In the genomic region with DNA sequence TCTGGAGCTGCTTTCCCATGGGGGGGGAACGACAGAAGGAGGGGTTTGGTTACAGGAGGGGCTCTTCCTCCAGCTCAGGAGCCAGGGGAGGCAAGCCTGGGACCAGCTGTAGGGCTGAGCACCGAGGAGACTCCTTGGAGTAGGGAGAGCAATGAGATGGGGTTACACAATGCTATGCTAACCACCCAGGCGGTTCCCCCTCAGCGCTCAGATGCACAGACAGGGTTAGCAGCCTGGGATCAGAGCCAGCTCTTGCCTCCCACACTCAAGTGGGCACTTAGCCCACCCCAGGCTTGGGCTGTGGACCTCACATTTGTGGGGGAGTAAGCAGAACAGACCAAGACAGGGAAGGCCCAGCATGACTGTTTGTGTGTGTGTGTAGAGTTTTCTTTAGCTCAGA, we compare ENCODE assay signal across 8 mouse cellular contexts. TPM values are rescaled to one million over a fixed set of nuclear protein-coding genes. Genes with fewer than 3 reads are reported as not detected.
DNase-seq lines count a peak whose midpoint lies in the region; ATAC-seq and TF ChIP-seq lines count a peak whose summit lies in the region.

No protein-coding gene starts in this region.

- H3K36me3 ChIP-seq in kidney, embryonic 15.5 days, result no peaks in the 10 kb centered on the region
- H3K36me3 ChIP-seq in embryonic facial prominence, embryonic 15.5 days, result no peaks in the 10 kb centered on the region
- no peaks in the 10 kb centered on the region for H3K36me3 ChIP-seq in heart, postnatal 0 days (replicated peaks; ENCODE audit: control insufficient read depth, insufficient read depth, low read length)

- no peak overlapping the region for H3K4me3 ChIP-seq in kidney, embryonic 15.5 days (replicated peaks)
- no peak overlapping the region for H3K4me3 ChIP-seq in embryonic facial prominence, embryonic 15.5 days (replicated peaks)
- H3K4me3 ChIP-seq in heart, postnatal 0 days (ENCODE audit: low read depth, low read length), result no peak overlapping the region

- peak; percentile 94 for ATAC-seq in kidney, embryonic 15.5 days (replicated peaks; ENCODE audit: low FRiP score)
- peak; percentile 87 for ATAC-seq in embryonic facial prominence, embryonic 15.5 days (ENCODE audit: insufficient number of reproducible peaks, low FRiP score, low TSS enrichment, low read depth)
- ATAC-seq in heart, postnatal 0 days (ENCODE audit: insufficient read depth, low read depth), result peak; percentile 34

- TF ChIP-seq EP300 in heart, postnatal 0 days (IDR thresholded peaks at IDR 0.05; ENCODE audit: low read depth), result no peak

- H3K9ac ChIP-seq in kidney, embryonic 15.5 days, result no peak overlapping the region
- no peak overlapping the region for H3K9ac ChIP-seq in embryonic facial prominence, embryonic 15.5 days
- no peak overlapping the region for H3K9ac ChIP-seq in heart, postnatal 0 days (replicated peaks; ENCODE audit: low read depth, low read length)

- H3K9me3 ChIP-seq in kidney, embryonic 15.5 days (replicated peaks), result no peaks in the 10 kb centered on the region
- no peaks in the 10 kb centered on the region for H3K9me3 ChIP-seq in embryonic facial prominence, embryonic 15.5 days (replicated peaks)
- H3K9me3 ChIP-seq in heart, postnatal 0 days (replicated peaks; ENCODE audit: control insufficient read depth, low read length), result no peaks in the 10 kb centered on the region

- WGBS in kidney, embryonic 15.5 days, result 20% methylated on average over 4 of the region's 4 CpGs
- 31% methylated on average over 4 of the region's 4 CpGs for WGBS in embryonic facial prominence, embryonic 15.5 days
- WGBS in heart, postnatal 0 days, result 19% methylated on average over 4 of the region's 4 CpGs

- no peak for DNase-seq in kidney, adult 11 months
- no peak for DNase-seq in heart, postnatal 0 days (ENCODE audit: low spot score)
- peak; percentile 14 to 53 for DNase-seq in left cerebral cortex, adult 8-10 months (ENCODE audit: low spot score in 2 of 2)
- DNase-seq in right cerebral cortex, postnatal 10 days (ENCODE audit: low spot score in 2 of 2), result peak; percentile 78 to 79
- DNase-seq in embryo, embryonic 10.5 days (ENCODE audit: low spot score), result no peak
- no peak for DNase-seq in MN1 (ENCODE audit: low spot score)

- peaks cover 69% of the 10 kb centered on the region for H3K4me1 ChIP-seq in kidney, embryonic 15.5 days
- peaks cover 67% of the 10 kb centered on the region for H3K4me1 ChIP-seq in embryonic facial prominence, embryonic 15.5 days
- H3K4me1 ChIP-seq in heart, postnatal 0 days (ENCODE audit: control insufficient read depth, insufficient read depth), result peaks cover 41% of the 10 kb centered on the region

- no peak overlapping the region for H3K4me2 ChIP-seq in kidney, embryonic 15.5 days
- no peak overlapping the region for H3K4me2 ChIP-seq in embryonic facial prominence, embryonic 15.5 days (replicated peaks)
- H3K4me2 ChIP-seq in heart, postnatal 0 days (ENCODE audit: low read depth, low read length), result no peak overlapping the region

- no peaks in the 10 kb centered on the region for H3K27me3 ChIP-seq in kidney, embryonic 15.5 days
- no peaks in the 10 kb centered on the region for H3K27me3 ChIP-seq in embryonic facial prominence, embryonic 15.5 days
- H3K27me3 ChIP-seq in heart, postnatal 0 days (ENCODE audit: control insufficient read depth, insufficient read depth, low read length), result no peaks in the 10 kb centered on the region

- TF ChIP-seq CTCF in heart, postnatal 0 days (IDR thresholded peaks at IDR 0.05; ENCODE audit: low read depth), result no peak

- peak overlapping the region; percentile 89 for H3K27ac ChIP-seq in kidney, embryonic 15.5 days
- peak overlapping the region; percentile 68 for H3K27ac ChIP-seq in embryonic facial prominence, embryonic 15.5 days (replicated peaks)
- H3K27ac ChIP-seq in heart, postnatal 0 days (ENCODE audit: low read depth), result peak overlapping the region; percentile 39

RNA-seq across cellular contexts. Expression of gene Sema3g, which starts 9.3 kb away (rescaled TPM):
- polyA plus RNA-seq in kidney, embryonic 15.5 days (2015; fragmentation: Nextera tagmentation; extraction: Ambion mirVana), result 3.7 and 3.8 TPM in 2 replicates
- 1.3 and 1.8 TPM in 2 replicates for polyA plus RNA-seq in embryonic facial prominence, embryonic 15.5 days (2015; fragmentation: Nextera tagmentation; extraction: Ambion mirVana)
- total RNA-seq in heart, postnatal 0 days (2014; rRNA removed; ENCODE audit: low replicate concordance), result 4.4 and 12.7 TPM in 2 replicates
- 0.75 and 0.90 TPM in 2 replicates for polyA plus RNA-seq in heart, postnatal 0 days (2015; fragmentation: Nextera tagmentation; extraction: Ambion mirVana)
- 1 to 10 TPM; 5.0 to 6.0 (median 5.7) TPM for total RNA-seq in left cerebral cortex, adult 8-10 months (2022)

RNA-seq across cellular contexts. Expression of gene Nisch, which starts 10.2 kb away (rescaled TPM):
- 351 and 428 TPM in 2 replicates for polyA plus RNA-seq in kidney, embryonic 15.5 days (2015; fragmentation: Nextera tagmentation; extraction: Ambion mirVana)
- polyA plus RNA-seq in embryonic facial prominence, embryonic 15.5 days (2015; fragmentation: Nextera tagmentation; extraction: Ambion mirVana), result 394 and 407 TPM in 2 replicates
- 292 and 338 TPM in 2 replicates for total RNA-seq in heart, postnatal 0 days (2014; rRNA removed; ENCODE audit: low replicate concordance)
- 162 and 171 TPM in 2 replicates for polyA plus RNA-seq in heart, postnatal 0 days (2015; fragmentation: Nextera tagmentation; extraction: Ambion mirVana)
- 100 to 1,000 TPM; 363 to 424 (median 392) TPM for total RNA-seq in left cerebral cortex, adult 8-10 months (2022)

RNA-seq across cellular contexts. Expression of gene Tnnc1, which starts 18.9 kb away (rescaled TPM):
- polyA plus RNA-seq in kidney, embryonic 15.5 days (2015; fragmentation: Nextera tagmentation; extraction: Ambion mirVana), result 19.5 and 33.2 TPM in 2 replicates
- 267 and 372 TPM in 2 replicates for polyA plus RNA-seq in embryonic facial prominence, embryonic 15.5 days (2015; fragmentation: Nextera tagmentation; extraction: Ambion mirVana)
- 2,939 and 3,145 TPM in 2 replicates for total RNA-seq in heart, postnatal 0 days (2014; rRNA removed; ENCODE audit: low replicate concordance)
- polyA plus RNA-seq in heart, postnatal 0 days (2015; fragmentation: Nextera tagmentation; extraction: Ambion mirVana), result 7,680 and 7,748 TPM in 2 replicates
- 10 to 100 TPM; 19.5 to 22.6 (median 19.7) TPM for total RNA-seq in left cerebral cortex, adult 8-10 months (2022)

RNA-seq across cellular contexts. Expression of gene Phf7, which starts 24.1 kb away (rescaled TPM):
- 12.6 and 13.3 TPM in 2 replicates for polyA plus RNA-seq in kidney, embryonic 15.5 days (2015; fragmentation: Nextera tagmentation; extraction: Ambion mirVana)
- polyA plus RNA-seq in embryonic facial prominence, embryonic 15.5 days (2015; fragmentation: Nextera tagmentation; extraction: Ambion mirVana), result 10.1 and 12.1 TPM in 2 replicates
- total RNA-seq in heart, postnatal 0 days (2014; rRNA removed; ENCODE audit: low replicate concordance), result 2.1 and 7.4 TPM in 2 replicates
- polyA plus RNA-seq in heart, postnatal 0 days (2015; fragmentation: Nextera tagmentation; extraction: Ambion mirVana), result 11.7 and 12.5 TPM in 2 replicates
- 1 to 10 TPM; 5.1 to 6.3 (median 5.7) TPM for total RNA-seq in left cerebral cortex, adult 8-10 months (2022)

RNA-seq across cellular contexts. Expression of gene Bap1, which starts 24.3 kb away (rescaled TPM):
- 92.1 and 96.8 TPM in 2 replicates for polyA plus RNA-seq in kidney, embryonic 15.5 days (2015; fragmentation: Nextera tagmentation; extraction: Ambion mirVana)
- polyA plus RNA-seq in embryonic facial prominence, embryonic 15.5 days (2015; fragmentation: Nextera tagmentation; extraction: Ambion mirVana), result 74.6 and 76.9 TPM in 2 replicates
- total RNA-seq in heart, postnatal 0 days (2014; rRNA removed; ENCODE audit: low replicate concordance), result 51.1 and 64.0 TPM in 2 replicates
- polyA plus RNA-seq in heart, postnatal 0 days (2015; fragmentation: Nextera tagmentation; extraction: Ambion mirVana), result 34.2 and 38.6 TPM in 2 replicates
- 100 to 1,000 TPM; 131 to 140 (median 137) TPM for total RNA-seq in left cerebral cortex, adult 8-10 months (2022)

Comparison
In these comparisons a context has a peak if more than half of its experiments do, and no peak if none do; other contexts are left out.
1. ATAC-seq: peak in every context shown above with its lines; median percentile 94 in kidney, embryonic 15.5 days; 87 in embryonic facial prominence, embryonic 15.5 days; 34 in heart, postnatal 0 days.
2. H3K27ac ChIP-seq: peak in every context shown above with its lines; median percentile 89 in kidney, embryonic 15.5 days; 68 in embryonic facial prominence, embryonic 15.5 days; 39 in heart, postnatal 0 days.
3. DNase-seq: peak in left cerebral cortex, adult 8-10 months (2 of 2) and right cerebral cortex, postnatal 10 days (2 of 2); none in kidney, adult 11 months (single experiment), heart, postnatal 0 days (single experiment), embryo, embryonic 10.5 days (single experiment) and MN1 (single experiment).
4. RNA of gene Tnnc1, which starts 18.9 kb away (polyA plus RNA-seq): 7,680 to 7,748 TPM in heart, postnatal 0 days; 267 to 372 TPM in embryonic facial prominence, embryonic 15.5 days and 19.5 to 33.2 TPM in kidney, embryonic 15.5 days; every median in the first group is over 10 times any median in the second.